Mouse (Mus musculus) MEL (cell line): ENCODE measurements around the gene Gm20388. TPM values are rescaled to one million over a fixed set of nuclear protein-coding genes. Genes with fewer than 3 reads are reported as not detected.

Experiments used
- DNase-seq: peaks from one replicate; pipeline ENCODE4 v3.0.0; 2011; ENCODE audit warnings: low read depth, low spot score
- H3K27ac ChIP-seq: 2 replicates; pipeline ENCODE4 v1.5.1; 2012; ENCODE audit warnings: low read depth, mild to moderate bottlenecking, control low read depth, low read length, moderate library complexity; ENCODE audit not compliant: control insufficient read depth
- H3K27me3 ChIP-seq, 2 experiments: fragments of 150-350 bp in 1 of 2; sonication (generic) in 1 of 2; 2 replicates each; pipeline ENCODE4 v1.6.1; 2012; ENCODE audit warnings: low read length in 2 of 2, mild to moderate bottlenecking in 2 of 2, improper control_type of control experiment in 1 of 2, moderate library complexity in 1 of 2; ENCODE audit not compliant: insufficient read depth in 2 of 2, control insufficient read depth in 1 of 2
- H3K36me3 ChIP-seq, 2 experiments: 2 replicates each; pipeline ENCODE4 v1.6.1; 2012 to 2014; ENCODE audit warnings: low read length in 2 of 2, improper control_type of control experiment in 1 of 2, inconsistent platforms in 1 of 2, mild to moderate bottlenecking in 1 of 2; ENCODE audit not compliant: insufficient read depth in 2 of 2, control insufficient read depth in 1 of 2
- H3K4me1 ChIP-seq, 2 experiments: fragments of 150-350 bp in 1 of 2; sonication (generic) in 1 of 2; 2 replicates each; pipeline ENCODE4 v1.6.1; 2012; ENCODE audit warnings: low read length in 2 of 2, improper control_type of control experiment in 1 of 2, mild to moderate bottlenecking in 1 of 2; ENCODE audit not compliant: insufficient read depth in 2 of 2, control insufficient read depth in 1 of 2
- H3K4me3 ChIP-seq, 2 experiments: fragments of 150-350 bp in 1 of 2; sonication (generic) in 1 of 2; 2 replicates each; pipeline ENCODE4 v1.5.1; 2012; ENCODE audit warnings: low read depth in 2 of 2, low read length in 2 of 2, mild to moderate bottlenecking in 2 of 2, moderate library complexity in 2 of 2, control low read depth in 1 of 2, improper control_type of control experiment in 1 of 2; ENCODE audit not compliant: control insufficient read depth in 1 of 2, insufficient read depth in 1 of 2
- H3K79me2 ChIP-seq: 2 replicates; pipeline ENCODE4 v1.6.1; 2012; ENCODE audit warnings: mild to moderate bottlenecking, low read length, moderate library complexity; ENCODE audit not compliant: control insufficient read depth, poor library complexity, insufficient read depth
- H3K9ac ChIP-seq: 2 replicates; pipeline ENCODE4 v1.6.1; 2012; ENCODE audit warnings: low read depth, mild to moderate bottlenecking, control low read depth, low read length, moderate library complexity; ENCODE audit not compliant: control insufficient read depth, poor library complexity, severe bottlenecking
- H3K9me3 ChIP-seq: fragments of 150-350 bp; sonication (generic); replicated peaks from 2 replicates; pipeline ENCODE4 v1.6.1; 2012; ENCODE audit warnings: mild to moderate bottlenecking, low read length, improper control_type of control experiment, moderate library complexity; ENCODE audit not compliant: insufficient read depth
- BHLHE40 ChIP-seq: IDR thresholded peaks from 2 replicates; pipeline ENCODE4 v1.6.1; 2012; ENCODE audit warnings: low read depth, mild to moderate bottlenecking, inconsistent platforms, low read length, improper control_type of control experiment, borderline replicate concordance
- CHD2 ChIP-seq: IDR thresholded peaks from 2 replicates; pipeline ENCODE4 v1.6.1; 2011; ENCODE audit warnings: low read length, improper control_type of control experiment
- CTCF ChIP-seq, 3 experiments: IDR thresholded peaks in 2 of 3; conservative IDR thresholded peaks in 1 of 3; 2 replicates each; pipeline ENCODE4 v1.5.1; 2011 to 2012; ENCODE audit warnings: low read length in 3 of 3, low read depth in 2 of 3, mild to moderate bottlenecking in 2 of 3, improper control_type of control experiment in 1 of 3, inconsistent platforms in 1 of 3, mixed read lengths in 1 of 3, moderate library complexity in 1 of 3; ENCODE audit not compliant: control insufficient read depth in 1 of 3, insufficient read depth in 1 of 3, poor library complexity in 1 of 3, severe bottlenecking in 1 of 3
- E2F4 ChIP-seq: IDR thresholded peaks from 2 replicates; pipeline ENCODE4 v1.6.1; 2011; ENCODE audit warnings: low read depth, low read length, improper control_type of control experiment, borderline replicate concordance
- EP300 ChIP-seq, 2 experiments: IDR thresholded peaks; 2 replicates each; pipeline ENCODE4 v1.6.1; 2011; ENCODE audit warnings: improper control_type of control experiment in 2 of 2, low read length in 2 of 2, low read depth in 1 of 2, mild to moderate bottlenecking in 1 of 2
- ETS1 ChIP-seq: IDR thresholded peaks from 2 replicates; pipeline ENCODE4 v1.6.1; 2012; ENCODE audit warnings: low read depth, mild to moderate bottlenecking, inconsistent platforms, low read length, improper control_type of control experiment, moderate library complexity
- MAX ChIP-seq: IDR thresholded peaks from 2 replicates; pipeline ENCODE4 v1.6.1; 2011; ENCODE audit warnings: low read length, improper control_type of control experiment
- MAZ ChIP-seq: IDR thresholded peaks from 2 replicates; pipeline ENCODE4 v1.6.1; 2012; ENCODE audit warnings: low read depth, mild to moderate bottlenecking, inconsistent platforms, low read length, improper control_type of control experiment
- MEF2A ChIP-seq: IDR thresholded peaks from 2 replicates; pipeline ENCODE4 v1.6.1; 2014; ENCODE audit warnings: low read depth, mild to moderate bottlenecking, inconsistent platforms, low read length, improper control_type of control experiment; ENCODE audit not compliant: poor library complexity, insufficient replicate concordance, severe bottlenecking; ENCODE audit errors: extremely low read depth
- MXI1 ChIP-seq: IDR thresholded peaks from 2 replicates; pipeline ENCODE4 v1.6.1; 2011; ENCODE audit warnings: mild to moderate bottlenecking, low read depth, low read length, improper control_type of control experiment
- NELFE ChIP-seq: IDR thresholded peaks from 2 replicates; pipeline ENCODE4 v1.6.1; 2011; ENCODE audit warnings: low read depth, low read length, improper control_type of control experiment
- POLR2AphosphoS2 ChIP-seq: IDR thresholded peaks from 2 replicates; pipeline ENCODE4 v1.6.1; 2011; ENCODE audit warnings: low read length, improper control_type of control experiment
- RAD21 ChIP-seq: IDR thresholded peaks from 2 replicates; pipeline ENCODE4 v1.6.1; 2011; ENCODE audit warnings: mild to moderate bottlenecking, low read depth, low read length, improper control_type of control experiment
- RCOR1 ChIP-seq: IDR thresholded peaks from 2 replicates; pipeline ENCODE4 v1.6.1; 2012; ENCODE audit warnings: low read depth, mild to moderate bottlenecking, inconsistent platforms, low read length, improper control_type of control experiment
- SIN3A ChIP-seq: IDR thresholded peaks from 2 replicates; pipeline ENCODE4 v1.6.1; 2012; ENCODE audit warnings: low read length, improper control_type of control experiment, inconsistent platforms
- SMC3 ChIP-seq: IDR thresholded peaks from 2 replicates; pipeline ENCODE4 v1.6.1; 2011; ENCODE audit warnings: low read depth, low read length, improper control_type of control experiment
- TAL1 ChIP-seq: IDR thresholded peaks from 2 replicates; pipeline ENCODE4 v1.6.1; 2012; ENCODE audit warnings: mild to moderate bottlenecking, inconsistent platforms, low read length, moderate library complexity, mixed read lengths
- USF1 ChIP-seq: IDR thresholded peaks from 2 replicates; pipeline ENCODE4 v1.6.1; 2014; ENCODE audit warnings: low read depth, mild to moderate bottlenecking, inconsistent platforms, low read length, improper control_type of control experiment, moderate library complexity
- USF2 ChIP-seq, 2 experiments: IDR thresholded peaks; 2 replicates each; pipeline ENCODE4 v1.6.1; 2011 to 2012; ENCODE audit warnings: improper control_type of control experiment in 2 of 2, low read length in 2 of 2, borderline replicate concordance in 1 of 2, inconsistent platforms in 1 of 2, low read depth in 1 of 2, mild to moderate bottlenecking in 1 of 2; ENCODE audit not compliant: insufficient read depth in 1 of 2
- ZKSCAN1 ChIP-seq: IDR thresholded peaks from 2 replicates; pipeline ENCODE4 v1.6.1; 2012; ENCODE audit warnings: low read depth, mild to moderate bottlenecking, inconsistent platforms, low read length, improper control_type of control experiment, moderate library complexity
- ZMIZ1 ChIP-seq: IDR thresholded peaks from 2 replicates; pipeline ENCODE4 v1.6.1; 2012; ENCODE audit warnings: low read depth, mild to moderate bottlenecking, inconsistent platforms, low read length, improper control_type of control experiment, moderate library complexity
- ZNF384 ChIP-seq: IDR thresholded peaks from 2 replicates; pipeline ENCODE4 v1.6.1; 2012; ENCODE audit warnings: low read depth, mild to moderate bottlenecking, inconsistent platforms, low read length, improper control_type of control experiment
- polyA plus RNA-seq, 2 experiments: library from polyadenylated mRNA; stranded (reverse) in 1 of 2; unstranded in 1 of 2; fragments of >175 nt in 1 of 2; fragments of >200 nt in 1 of 2; gene quantifications; 2 replicates each; pipeline versions ENCODE4 v1.2.1 to v1.2.4; 2012; ENCODE audit warnings: low replicate concordance in 2 of 2, low read depth in 1 of 2; ENCODE audit not compliant: insufficient read length in 2 of 2, insufficient read depth in 1 of 2, missing spikeins in 1 of 2
- total RNA-seq: library from RNA; depleted of rRNA; stranded (reverse); fragments of 300-350 nt; gene quantifications from 2 replicates; pipeline ENCODE4 v1.2.3, GENCODE M21; 2012

Gene Gm20388
- total and polyA plus RNA-seq, 3 experiments, result 11.1 to 17.8 TPM; not detected in 1

DNA sequence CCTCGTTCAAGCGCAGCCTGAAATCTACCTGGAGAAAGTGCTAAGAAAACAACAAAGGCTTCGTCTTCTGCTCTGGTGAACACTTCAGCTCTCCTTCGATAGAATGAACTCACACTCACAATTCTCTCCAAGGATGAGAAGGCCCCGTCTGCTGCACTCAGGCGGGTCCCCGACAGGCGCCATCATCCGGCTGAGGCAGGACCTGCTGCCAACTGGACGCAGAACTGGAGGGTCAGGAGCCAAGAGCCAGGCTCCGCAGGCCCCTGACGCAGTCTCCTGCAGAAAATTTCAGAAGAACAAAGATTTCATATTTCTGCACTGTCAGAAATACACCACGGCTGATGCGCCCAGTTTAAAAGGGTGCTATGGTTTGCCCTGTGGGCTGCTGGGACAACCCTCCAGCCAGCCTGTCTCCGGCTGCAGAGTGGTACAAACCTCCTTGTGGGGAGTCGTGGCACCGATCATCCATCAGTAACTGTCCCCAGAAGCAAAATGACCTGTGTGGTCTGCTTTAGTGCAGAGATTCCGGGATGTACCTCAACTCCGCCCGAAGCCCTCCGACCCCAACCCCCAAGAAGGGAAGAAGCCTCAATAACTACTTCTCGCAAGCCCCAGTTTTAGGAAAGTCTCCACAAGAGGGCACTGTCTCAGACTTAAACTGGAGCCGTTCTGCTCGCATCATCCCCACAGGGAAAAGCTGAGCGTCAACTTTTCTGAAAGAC lies 3732.8 kb downstream of the Gm20388 start:
- Histone ChIP-seq H3K27me3 (no peaks in the 10 kb centered on the region; a peak in 1 of 4 replicates), H3K9me3 (no peaks in the 10 kb centered on the region), H3K27ac (no peak overlapping the region), H3K4me1 (no peaks in the 10 kb centered on the region), H3K36me3 (no peaks in the 10 kb centered on the region), H3K4me3 (no peak overlapping the region), H3K79me2 (no peaks in the 10 kb centered on the region), H3K9ac (no peak overlapping the region)
- peak; percentile 31 for DNase-seq
- no peak for TF ChIP-seq ETS1
- TF ChIP-seq SMC3, result peak; percentile 34
- no peak for TF ChIP-seq E2F4
- peak; percentile 3 to 50 (median 48); a peak in 4 of 6 replicates for TF ChIP-seq CTCF (IDR thresholded peaks at IDR 0.05 in 2 of 3, conservative IDR thresholded peaks at IDR 0.05 in 1 of 3; ENCODE audit: control insufficient read depth in 1 of 3, insufficient read depth in 1 of 3, low read depth in 2 of 3, low read length in 3 of 3, poor library complexity in 1 of 3, severe bottlenecking in 1 of 3)
- peak; percentile 13 for TF ChIP-seq RAD21

DNA sequence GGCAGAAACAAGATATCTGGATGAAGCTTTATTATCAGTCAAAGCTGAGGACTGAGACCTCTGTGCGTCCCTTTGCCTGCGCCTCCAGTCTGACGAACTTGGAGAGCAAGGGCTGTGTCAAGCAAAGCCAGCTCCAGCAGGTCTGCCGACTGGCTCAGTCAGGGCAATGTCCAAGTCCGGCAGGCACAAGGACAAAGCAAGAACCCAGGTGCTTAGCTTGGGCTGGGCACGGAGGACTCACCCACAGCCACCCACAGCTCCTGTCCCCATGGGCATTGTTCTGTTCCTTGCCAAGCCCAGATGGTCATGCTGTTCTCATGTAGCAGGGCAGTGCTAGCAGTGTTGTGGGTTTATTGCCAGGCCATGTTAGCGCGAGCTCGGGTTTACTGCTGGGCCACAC lies 3734.6 kb downstream of the Gm20388 start:
- Histone ChIP-seq H3K27ac (no peak overlapping the region), H3K27me3 (no peaks in the 10 kb centered on the region; a peak in 1 of 4 replicates)
- TF ChIP-seq ZNF384 (no peak), BHLHE40 (no peak)

DNA sequence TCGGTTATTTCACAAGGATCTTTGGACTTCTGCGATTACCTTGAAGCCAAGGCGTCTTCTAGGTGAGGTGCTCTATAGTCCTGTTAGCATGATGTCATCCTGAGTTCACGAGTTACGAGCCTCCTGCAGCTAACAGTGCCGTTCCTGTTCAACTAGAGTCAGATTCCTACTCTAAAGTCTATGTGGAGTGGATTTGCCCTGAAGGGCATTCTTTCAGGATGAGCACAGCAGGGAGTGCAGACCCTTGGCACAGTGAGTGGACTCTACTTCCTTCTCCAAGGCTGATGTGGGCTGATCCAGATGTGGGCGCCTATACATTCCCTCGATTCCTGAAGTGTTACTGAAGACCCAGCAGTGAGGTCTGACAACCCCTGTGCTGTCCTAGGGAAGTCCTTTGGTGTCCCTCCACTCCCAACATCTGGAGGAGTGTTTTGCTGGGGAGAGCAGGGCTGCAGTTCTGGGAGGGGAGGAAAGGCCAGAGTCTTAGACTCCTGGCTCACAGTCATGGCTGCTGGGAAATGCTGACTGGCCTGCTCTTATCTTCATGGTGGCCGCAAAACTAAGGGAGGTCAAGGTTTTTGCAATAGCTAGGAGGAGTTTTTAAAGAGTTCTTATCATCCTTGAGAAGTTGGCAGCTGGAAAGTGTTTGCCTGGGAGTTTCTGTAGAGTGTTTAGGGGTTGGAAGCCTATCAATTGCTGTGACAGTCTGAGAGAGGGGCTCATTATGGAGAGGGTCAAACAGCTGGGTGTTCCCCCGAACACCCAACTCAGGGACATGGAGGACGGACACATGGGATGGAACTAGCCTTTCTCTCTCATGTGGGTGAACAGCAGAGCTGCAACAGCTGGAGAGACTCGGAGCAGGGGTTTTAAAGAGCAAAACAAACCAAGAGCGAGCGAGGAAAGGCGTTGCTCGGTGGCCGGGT lies 3737.9 kb downstream of the Gm20388 start:
- no peaks in the 10 kb centered on the region; a peak in 1 of 4 replicates for H3K27me3 ChIP-seq
- TF ChIP-seq ETS1 (no peak), MXI1 (no peak), POLR2AphosphoS2 (no peak), E2F4 (no peak), RCOR1 (no peak), SMC3 (no peak), ZNF384 (no peak), USF2 (IDR thresholded peaks at IDR 0.05; ENCODE audit: borderline replicate concordance in 1 of 2, insufficient read depth in 1 of 2, low read depth in 1 of 2, low read length in 2 of 2) (no peak), MEF2A (no peak), TAL1 (no peak), NELFE (no peak), ZMIZ1 (no peak), CHD2 (no peak), EP300 (IDR thresholded peaks at IDR 0.05; ENCODE audit: low read depth in 1 of 2, low read length in 2 of 2) (no peak), MAX (no peak), ZKSCAN1 (no peak), SIN3A (no peak), MAZ (no peak), BHLHE40 (no peak), USF1 (no peak)
- TF ChIP-seq, all 39 proteins: peak for 0

More for the DNA sequence above, 3734.6 kb downstream of the Gm20388 start:
- H3K79me2 ChIP-seq, result no peaks in the 10 kb centered on the region
- no peaks in the 10 kb centered on the region for H3K9me3 ChIP-seq
- H3K4me3 ChIP-seq, result no peak overlapping the region
- H3K9ac ChIP-seq, result no peak overlapping the region
- H3K4me1 ChIP-seq, result no peaks in the 10 kb centered on the region
- H3K36me3 ChIP-seq, result no peaks in the 10 kb centered on the region
- no peak for DNase-seq

More for the DNA sequence above, 3737.9 kb downstream of the Gm20388 start:
- Histone ChIP-seq H3K9ac (no peak overlapping the region), H3K79me2 (no peaks in the 10 kb centered on the region), H3K36me3 (no peaks in the 10 kb centered on the region), H3K27ac (no peak overlapping the region), H3K9me3 (no peaks in the 10 kb centered on the region), H3K4me1 (no peaks in the 10 kb centered on the region), H3K4me3 (no peak overlapping the region)
- DNase-seq, result no peak
